ENCODE assay signal across 11 mouse cellular contexts in the genomic region with DNA sequence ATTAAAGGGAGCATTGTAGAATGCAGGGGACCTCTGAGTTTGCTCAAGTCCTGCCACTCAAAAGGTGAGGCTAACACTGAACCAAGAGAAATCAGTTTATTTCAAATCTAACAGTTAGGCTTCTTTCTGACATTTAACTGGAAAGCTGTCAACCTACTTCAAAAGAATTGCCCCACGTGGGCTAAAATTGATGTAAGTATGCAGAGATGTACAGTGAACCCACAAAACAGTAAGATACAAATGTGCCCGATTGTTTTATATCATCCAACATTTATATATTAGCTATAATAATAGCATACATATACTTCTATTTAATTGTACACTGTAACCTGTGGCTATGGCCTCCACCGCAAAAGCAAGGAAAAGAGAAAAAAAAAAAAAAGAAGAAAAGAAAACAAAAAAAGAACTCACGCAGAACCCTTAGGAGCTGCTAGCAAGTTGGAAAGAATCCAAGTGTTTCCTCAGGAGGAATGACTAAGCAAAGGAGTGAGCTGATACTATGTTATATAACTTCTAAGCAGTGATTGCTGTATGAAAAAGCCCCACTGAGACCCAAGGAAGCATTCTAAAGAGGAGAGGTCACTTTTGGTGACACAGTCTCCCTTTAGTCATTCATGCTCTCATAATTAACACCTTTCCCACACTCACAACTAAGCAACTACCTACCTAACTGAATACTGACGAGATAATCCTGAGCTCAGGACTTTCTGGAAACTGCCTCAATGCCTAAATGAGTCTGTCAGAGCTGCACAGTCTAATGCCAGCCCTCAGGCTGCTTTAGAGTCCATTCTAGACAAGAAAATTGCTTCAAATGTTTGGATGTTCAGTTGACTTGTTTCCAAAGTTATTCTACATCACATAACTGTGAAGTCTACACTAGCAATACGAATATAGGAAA.
A peak's percentile ranks its signal among the peaks of the same experiment; 100 is the strongest.
DNase-seq lines count a peak whose midpoint lies in the region; ATAC-seq and TF ChIP-seq lines count a peak whose summit lies in the region.
"Had no signal": no experiment of that assay in that cellular context is flagged by ENCODE, and none has a peak within 500 bp of the region (broad histone marks: within the 10 kb centered on the region; RNA-seq: fewer than 3 reads in every experiment).

No protein-coding gene starts in this region.

- 0 out of 2 replicates have a peak overlapping the region, but pooled peaks have one; percentile 31 for H3K27ac ChIP-seq in forebrain, embryonic 12.5 days
- no peak overlapping the region for H3K27ac ChIP-seq in forebrain, embryonic 15.5 days (replicated peaks)
- H3K27ac ChIP-seq: embryonic facial prominence, embryonic 13.5 days had no signal

- no peaks in the 10 kb centered on the region for H3K9me3 ChIP-seq in forebrain, embryonic 12.5 days
- no peaks in the 10 kb centered on the region for H3K9me3 ChIP-seq in forebrain, embryonic 15.5 days
- H3K9me3 ChIP-seq: embryonic facial prominence, embryonic 13.5 days; G1E; megakaryocyte, embryonic 14.5 days had no signal

- CTCF ChIA-PET in Patski (lab: Charles Lee): interaction anchor here (0.7 to 1.3 kb wide), 3 partner anchors 11 to 98 kb away, joined by 3 read pairs; no protein-coding TSS in a partner anchor

- POLR2A ChIA-PET in Patski (lab: Charles Lee): interaction anchor here (1.0 kb wide), 1 partner anchor 545 kb away, joined by 3 read pairs; no protein-coding TSS in a partner anchor

- H3K4me2 ChIP-seq in forebrain, embryonic 12.5 days: no peak overlapping the region
- no peak overlapping the region for H3K4me2 ChIP-seq in forebrain, embryonic 15.5 days (replicated peaks)
- H3K4me2 ChIP-seq: embryonic facial prominence, embryonic 13.5 days had no signal

- in situ Hi-C loops in Patski (cut with MboI; ENCODE audit: low pct_unique_long_range_greater_than_20kb): no loop called here

- TF ChIP-seq CTCF in Patski (IDR thresholded peaks at IDR 0.05): no peak

- no peaks in the 10 kb centered on the region for H3K27me3 ChIP-seq in forebrain, embryonic 12.5 days
- H3K27me3 ChIP-seq in forebrain, embryonic 15.5 days: no peaks in the 10 kb centered on the region
- H3K27me3 ChIP-seq in Patski: no peaks in the 10 kb centered on the region
- H3K27me3 ChIP-seq: embryonic facial prominence, embryonic 13.5 days had no signal

- no peaks in the 10 kb centered on the region for H3K36me3 ChIP-seq in forebrain, embryonic 12.5 days (replicated peaks)
- H3K36me3 ChIP-seq in forebrain, embryonic 15.5 days: no peaks in the 10 kb centered on the region
- H3K36me3 ChIP-seq: embryonic facial prominence, embryonic 13.5 days had no signal

- no peak overlapping the region for H3K4me3 ChIP-seq in forebrain, embryonic 12.5 days (replicated peaks)
- no peak overlapping the region for H3K4me3 ChIP-seq in forebrain, embryonic 15.5 days
- H3K4me3 ChIP-seq: embryonic facial prominence, embryonic 13.5 days; megakaryocyte, embryonic 14.5 days had no signal

- H3K9ac ChIP-seq in forebrain, embryonic 12.5 days: no peak overlapping the region
- no peak overlapping the region for H3K9ac ChIP-seq in forebrain, embryonic 15.5 days (replicated peaks)
- H3K9ac ChIP-seq: embryonic facial prominence, embryonic 13.5 days had no signal

- ATAC-seq in forebrain, embryonic 12.5 days (ENCODE audit: low FRiP score): peak; percentile 55; the same call in 1 of the 2 replicates
- no peak for ATAC-seq in forebrain, embryonic 15.5 days (replicated peaks)
- peak; percentile 66 for ATAC-seq in Patski

- intact Hi-C loops in left cerebral cortex, postnatal 25 days (cut with DNase I): loop anchor here (5.0 kb wide), 1 partner anchor 546 kb away; no protein-coding TSS in a partner anchor

- 58% methylated on average over 6 of the region's 6 CpGs for WGBS in forebrain, embryonic 12.5 days
- WGBS in forebrain, embryonic 15.5 days: 38% methylated on average over 6 of the region's 6 CpGs

- DNase-seq in layer of hippocampus, adult 9-10 months (ENCODE audit: low spot score): peak; percentile 17
- DNase-seq in layer of hippocampus, postnatal 14 days (ENCODE audit: low spot score in 2 of 2): no peak
- peak; percentile 85 for DNase-seq in Patski (ENCODE audit: low read depth, low spot score)
- peak; percentile 41 to 73 for DNase-seq in left cerebral cortex, postnatal 25 days (ENCODE audit: low spot score in 2 of 2)
- no peak for DNase-seq in embryo, embryonic 10 days (ENCODE audit: low spot score)
- no peak for DNase-seq in B cell, adult 2 months

- H3K4me1 ChIP-seq in forebrain, embryonic 12.5 days: peaks cover 16% of the 10 kb centered on the region
- peaks cover 16% of the 10 kb centered on the region for H3K4me1 ChIP-seq in forebrain, embryonic 15.5 days

Comparison
In these comparisons a context has a peak if more than half of its experiments do, and no peak if none do; other contexts are left out.
1. DNase-seq: peak in layer of hippocampus, adult 9-10 months (single experiment), Patski (single experiment) and left cerebral cortex, postnatal 25 days (2 of 2); none in layer of hippocampus, postnatal 14 days (0 of 2), embryo, embryonic 10 days (single experiment) and B cell, adult 2 months (0 of 2).